Mouse (Mus musculus) lung, postnatal 0 days (tissue): Measurements from ENCODE around the gene Sucla2.
A peak's percentile ranks its signal among the peaks of the same experiment; 100 is the strongest.

Experiments
- CTCF ChIP-seq: IDR thresholded peaks from 2 replicates; pipeline ENCODE4 v1.5.1; 2016; ENCODE audit warnings: antibody characterized with exemption, mild to moderate bottlenecking
- EP300 ChIP-seq: IDR thresholded peaks from 2 replicates; pipeline ENCODE4 v1.6.1; 2016; ENCODE audit warnings: antibody characterized with exemption, mild to moderate bottlenecking, control low read depth

GRCm38 (mm10) chr14:73509765-73510423, 15.2 kb upstream of the Sucla2 start, which contains the start of gene Med4:
- TF ChIP-seq CTCF: peak; percentile 100
- peak; percentile 71; the same call in 1 of the 2 replicates for TF ChIP-seq EP300
